Mouse (Mus musculus): ENCODE measurements around the gene Phactr2.
A peak's percentile ranks its signal among the peaks of the same experiment; 100 is the strongest.

Phactr2 gene

DNA sequence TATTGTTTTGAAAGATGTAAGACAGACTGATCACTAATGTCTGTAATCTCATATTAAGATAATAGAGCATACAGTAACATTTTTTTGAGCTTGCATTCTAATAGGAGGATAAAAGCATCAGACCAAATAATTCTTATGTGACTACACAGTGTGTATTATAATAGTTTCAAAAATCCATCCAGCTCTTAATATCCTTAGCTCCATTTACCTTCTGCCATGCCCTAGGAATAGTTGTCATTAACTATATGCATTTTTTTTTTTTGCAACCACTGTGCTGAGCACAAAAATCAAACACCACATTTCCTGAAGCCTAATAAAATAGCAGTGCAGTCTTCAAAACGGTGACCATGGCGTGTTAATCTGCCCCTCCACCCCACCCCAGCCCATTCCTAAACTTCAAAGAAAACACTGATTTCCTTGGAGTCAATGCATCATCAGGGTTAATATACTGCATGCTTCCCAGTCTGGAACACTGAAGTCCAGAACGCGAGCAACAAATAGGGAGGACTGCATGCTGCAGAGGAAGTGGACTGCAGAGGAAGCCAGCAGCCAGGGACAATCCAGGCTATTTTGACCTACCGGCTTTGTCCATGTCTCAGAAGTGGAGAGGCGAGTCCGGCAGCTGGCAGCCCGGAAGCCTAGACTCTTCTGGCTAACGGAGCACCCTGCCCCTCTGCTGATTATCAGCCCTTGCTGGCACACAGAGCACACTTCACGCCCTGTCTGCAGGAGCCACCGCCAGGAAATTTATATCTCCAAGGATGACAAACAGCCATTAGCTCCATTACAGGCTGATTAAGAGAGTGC, 85.9 kb downstream of the Phactr2 start:
- DNase-seq: no peak

DNA sequence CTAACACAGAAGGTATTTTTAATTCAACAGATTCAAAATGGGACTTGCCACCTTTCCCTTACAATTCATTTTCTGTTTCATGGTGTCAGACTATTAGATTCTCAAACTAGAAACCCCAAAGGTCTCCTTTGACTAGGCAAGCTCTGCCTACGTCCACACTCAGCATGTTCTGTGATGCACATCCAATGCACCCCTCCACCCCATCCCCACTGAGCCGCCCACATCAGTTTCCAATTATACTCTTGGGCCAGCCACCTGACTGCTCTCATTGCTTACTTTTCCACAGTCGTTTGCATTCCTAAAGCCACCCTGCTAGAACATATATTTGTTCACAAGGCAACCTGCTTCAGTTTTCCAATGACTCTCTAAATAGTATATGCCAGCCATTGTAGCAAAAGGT, 89.3 kb downstream of the Phactr2 start:
- DNase-seq: no peak

DNA sequence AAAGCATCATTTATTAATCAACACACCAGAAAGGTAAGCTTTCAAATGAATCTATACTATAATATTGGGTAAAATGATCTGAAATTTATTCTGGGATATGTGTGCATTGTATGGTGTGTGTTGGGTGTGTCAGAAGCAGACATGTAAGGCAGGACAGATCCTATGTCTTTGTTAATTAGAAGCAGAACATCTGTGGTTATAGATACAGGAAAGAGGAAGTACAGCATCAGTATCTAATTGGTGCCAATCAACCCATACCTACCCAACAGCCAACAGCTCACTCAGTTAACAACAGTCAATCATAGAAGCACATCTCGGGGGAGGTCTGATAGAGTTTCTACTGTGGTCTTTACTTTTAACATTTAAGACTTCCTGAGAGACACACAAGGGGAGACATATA, 96.3 kb downstream of the Phactr2 start:
- DNase-seq: no peak

DNA sequence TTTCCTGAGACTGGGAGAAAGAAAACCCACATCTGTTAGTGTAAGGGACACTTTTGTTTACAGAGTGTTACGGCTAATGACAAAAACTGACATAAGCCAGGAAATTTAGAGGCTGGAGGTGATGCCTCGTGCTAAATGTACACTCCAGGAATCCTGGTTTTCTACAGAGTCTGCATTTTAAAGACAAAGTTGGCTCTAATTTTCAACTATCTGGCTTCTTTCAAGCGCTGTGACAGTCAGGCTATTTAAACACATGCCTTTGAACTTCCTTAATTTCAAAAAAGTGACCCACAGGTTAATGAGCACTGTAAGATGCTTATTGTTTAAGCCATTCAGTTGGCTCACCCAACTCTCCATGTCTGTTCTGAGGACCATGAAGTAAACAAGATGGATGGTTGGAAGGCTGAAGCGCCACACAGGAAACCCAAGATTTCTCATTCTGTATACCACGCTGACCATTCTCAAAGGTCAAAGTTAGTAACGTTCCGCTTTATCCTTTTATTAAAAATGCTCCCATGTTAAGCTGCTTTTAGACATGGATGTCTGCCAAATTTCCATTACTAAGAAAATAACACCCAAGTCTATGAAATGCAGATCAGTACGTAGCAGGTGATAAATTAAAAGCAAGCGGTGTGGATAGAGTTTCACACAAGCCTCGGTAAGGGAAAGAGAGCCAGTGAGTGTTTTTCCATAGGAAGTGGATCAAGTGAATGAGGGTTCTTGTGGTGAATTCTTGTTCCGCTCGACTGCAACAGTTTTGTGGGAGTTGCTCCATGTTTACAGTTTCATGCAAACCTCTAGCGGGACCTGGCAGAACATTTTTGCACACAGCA, 97.6 kb downstream of the Phactr2 start:
- DNase-seq: peak; percentile 10

DNA sequence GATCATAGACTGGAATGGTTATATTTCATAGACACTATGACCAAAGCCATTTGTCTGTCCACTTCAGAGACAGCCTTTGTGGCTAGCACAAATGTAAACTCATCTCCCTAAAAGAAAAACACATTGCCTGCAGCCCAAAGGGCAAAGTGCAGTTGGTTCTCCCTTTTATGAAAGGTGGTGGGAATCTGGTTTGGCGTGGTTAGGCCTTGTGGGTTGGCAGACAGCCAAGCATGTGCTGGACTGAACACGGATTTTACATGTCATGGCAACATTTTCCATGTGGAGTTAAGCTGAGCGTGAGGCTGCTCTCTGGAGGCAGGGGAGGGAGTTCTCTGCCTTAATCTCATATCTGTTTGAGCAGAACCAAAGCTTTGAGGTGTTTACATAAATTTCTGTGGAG, 98.4 kb downstream of the Phactr2 start:
- peak; percentile 24 for DNase-seq

DNA sequence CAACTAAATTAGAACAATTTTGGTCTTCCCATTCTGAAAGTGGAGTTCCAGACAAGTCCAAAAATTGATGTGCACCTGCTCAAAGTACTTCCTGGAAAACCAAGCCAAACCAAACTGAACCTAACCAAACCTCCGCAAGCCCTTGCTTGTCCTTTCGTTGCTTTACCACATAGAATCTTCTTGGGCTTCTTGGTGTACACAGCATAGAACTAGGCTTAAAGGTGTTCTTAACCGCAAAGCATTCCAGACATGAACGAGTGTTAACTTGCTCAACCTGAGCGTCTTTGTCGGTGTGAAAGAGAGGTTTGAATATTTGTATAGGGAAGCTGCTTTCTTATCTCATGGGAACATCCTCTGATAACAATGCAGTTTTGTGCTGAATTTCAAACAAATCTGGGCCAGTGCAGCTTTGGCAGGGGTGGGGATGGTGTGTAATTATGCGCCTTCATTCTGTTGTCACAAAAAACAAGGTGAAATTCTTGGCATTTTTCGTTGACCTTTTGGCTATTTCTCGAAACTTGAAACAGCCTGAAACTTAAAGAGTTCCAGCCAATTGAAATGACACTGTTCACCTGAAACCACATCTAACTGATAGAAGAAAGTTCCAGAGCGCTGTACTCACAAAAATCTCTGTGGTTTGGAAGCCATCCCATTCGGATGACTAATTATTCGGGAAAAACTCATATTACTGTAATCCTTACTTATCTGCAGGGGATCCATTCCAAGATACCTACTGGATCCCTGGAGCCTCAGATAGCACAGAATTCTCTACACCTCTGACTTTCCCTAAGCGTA, 104.4 kb downstream of the Phactr2 start:
- no peak for DNase-seq

DNA sequence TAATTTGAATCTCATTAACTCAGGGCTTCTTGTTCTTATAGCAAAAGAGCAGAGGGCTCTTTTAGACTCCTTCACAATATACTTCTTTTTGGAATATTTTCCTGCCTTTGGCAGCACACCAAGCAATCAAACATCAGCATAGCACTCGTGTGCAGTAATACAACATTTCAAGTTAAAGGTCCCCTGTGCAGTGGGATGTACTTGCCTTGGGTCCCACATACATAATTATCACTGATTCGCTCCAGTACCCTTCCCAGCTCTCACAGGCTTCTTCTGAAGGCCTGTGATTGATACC, 110.0 kb downstream of the Phactr2 start:
- DNase-seq: no peak

DNA sequence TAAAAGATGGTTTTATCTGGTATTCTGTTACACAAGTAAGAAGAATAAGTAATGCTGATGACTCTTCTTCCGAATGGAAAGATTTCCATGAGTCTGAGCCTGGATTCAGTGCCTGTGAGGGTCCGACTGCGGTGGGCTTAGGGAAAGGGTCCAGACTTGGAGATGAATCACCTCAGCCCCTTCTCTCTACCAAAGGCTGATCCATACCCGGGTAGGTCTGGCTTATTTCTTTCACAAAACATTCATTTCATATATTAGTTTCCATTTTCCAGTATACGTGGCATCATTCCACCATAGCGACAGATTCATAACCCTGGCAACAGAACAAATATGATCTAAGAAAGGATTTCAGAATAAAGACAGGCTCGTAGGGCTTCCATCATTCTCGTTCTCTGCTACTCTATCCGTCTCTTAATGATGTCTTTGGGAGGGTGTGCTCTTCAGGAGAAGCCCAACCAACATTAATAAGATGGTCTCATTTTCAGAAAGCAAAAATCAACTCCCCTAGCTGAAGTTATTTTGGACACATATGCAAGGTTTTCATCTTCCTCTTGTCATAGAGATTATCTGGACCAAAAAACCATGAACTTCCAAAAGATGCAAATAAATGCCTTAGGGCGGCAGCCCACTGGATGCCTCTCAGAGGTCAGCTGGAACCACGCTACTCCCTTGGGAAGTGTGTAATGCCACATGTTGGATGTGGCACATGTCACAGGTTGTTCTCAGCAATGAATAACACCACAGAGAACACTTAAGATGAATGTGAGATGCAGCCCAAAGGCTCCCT, 110.5 kb downstream of the Phactr2 start:
- no peak for DNase-seq

DNA sequence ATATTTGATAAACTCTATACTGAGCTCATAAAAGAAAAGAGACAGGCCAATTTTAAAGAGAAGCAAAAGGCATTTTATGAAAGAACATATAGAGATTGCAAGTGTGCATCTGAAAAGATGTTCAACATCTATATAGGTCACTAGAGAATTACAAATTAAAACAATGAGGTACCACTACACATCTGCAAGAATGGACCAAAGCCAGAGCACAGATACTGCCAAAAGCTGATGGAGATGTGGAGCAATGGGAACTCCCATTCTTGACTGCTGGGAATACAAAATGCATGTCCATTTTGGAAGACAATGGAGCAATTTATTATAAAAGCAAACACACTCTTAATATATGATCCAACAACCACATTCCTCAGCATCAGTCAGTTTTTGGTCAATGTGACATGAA, 113.3 kb downstream of the Phactr2 start:
- DNase-seq: no peak

DNA sequence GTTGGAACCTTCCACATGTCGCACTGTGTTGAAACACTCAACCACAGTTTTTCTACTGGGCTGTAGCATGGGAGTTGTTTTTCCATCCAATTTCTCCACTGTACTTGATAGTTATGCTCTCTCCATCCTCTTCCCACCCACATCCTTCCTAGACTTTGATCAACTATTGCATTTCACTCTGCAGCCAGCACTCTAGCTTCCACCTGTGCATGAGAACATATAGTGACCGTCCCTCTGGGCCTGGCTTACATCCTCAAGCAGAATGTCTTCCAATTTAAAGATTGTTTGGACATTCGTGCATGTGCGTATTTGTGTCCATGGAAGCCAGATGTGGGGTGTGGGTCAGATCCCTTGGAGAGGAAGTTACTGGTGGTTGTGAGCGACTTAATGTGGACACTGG, 114.4 kb downstream of the Phactr2 start:
- DNase-seq: no peak

DNA sequence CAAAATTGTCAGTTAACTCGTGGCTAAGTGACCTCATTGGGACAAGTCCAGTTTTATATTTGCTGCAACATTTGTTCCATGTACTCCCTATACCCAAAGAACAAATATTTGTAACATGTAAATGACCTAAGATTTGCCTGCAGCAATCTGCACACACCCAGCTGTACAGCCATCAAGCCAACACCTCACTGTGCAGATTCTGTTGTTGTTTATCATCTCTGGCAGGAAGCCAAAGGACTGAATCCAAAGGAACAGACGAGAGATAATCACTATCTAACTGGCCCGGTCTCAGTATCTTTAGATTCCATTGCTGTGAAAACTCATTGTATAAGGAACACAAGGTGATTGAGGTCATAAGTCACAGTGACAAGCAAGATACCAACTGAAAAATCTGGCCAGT, 115.5 kb downstream of the Phactr2 start:
- DNase-seq: no peak

DNA sequence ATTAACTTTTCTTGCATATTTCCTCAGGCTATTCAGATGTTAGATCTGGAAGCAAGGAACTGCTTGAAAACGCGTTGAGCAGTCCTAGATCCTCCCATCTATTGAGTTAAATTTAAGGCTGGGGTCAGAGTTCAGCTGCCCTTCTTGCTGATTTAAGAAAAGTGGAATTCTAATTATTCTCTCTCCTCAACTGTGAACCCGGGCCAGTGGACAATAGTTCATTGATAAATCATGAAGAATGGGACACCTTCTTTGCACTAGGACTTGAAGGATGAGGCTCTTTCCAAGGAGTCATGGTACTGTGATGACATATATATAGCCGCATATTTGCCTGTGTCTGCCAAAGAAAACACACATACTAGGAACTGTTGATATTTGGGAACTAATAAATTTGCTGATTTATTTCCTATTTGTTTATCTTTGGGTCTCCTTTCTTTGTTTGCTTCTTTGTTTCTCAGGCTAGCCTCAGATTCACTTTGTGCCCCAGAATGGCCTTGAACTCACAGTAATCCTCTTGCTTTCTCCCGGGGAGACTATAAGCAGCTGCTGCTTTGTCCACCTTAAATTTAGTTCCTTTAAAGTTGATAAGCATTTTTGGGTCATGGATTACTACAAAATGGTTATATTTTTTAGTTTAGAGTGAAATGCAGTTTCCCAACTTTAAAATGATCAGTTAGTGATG, 127.5 kb downstream of the Phactr2 start:
- DNase-seq: no peak

DNA sequence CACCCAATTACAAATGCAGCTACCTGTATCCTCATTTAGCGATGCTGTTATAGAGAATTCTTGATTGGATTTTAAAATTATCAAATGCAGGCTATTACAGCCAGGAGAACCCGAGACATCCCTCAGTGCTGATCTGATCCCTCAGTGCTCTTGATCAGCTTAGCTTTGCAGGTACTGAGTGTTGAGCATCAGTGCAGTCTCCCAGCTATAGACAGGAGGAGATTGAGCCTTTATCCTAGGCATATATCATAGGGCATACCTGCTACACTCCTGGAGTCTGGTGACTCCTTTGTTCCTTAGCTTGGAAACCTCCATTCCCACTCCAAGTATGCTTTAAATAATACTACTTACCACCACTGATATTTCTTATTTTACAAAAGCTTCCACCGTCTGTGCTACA, 133.6 kb downstream of the Phactr2 start:
- no peak for DNase-seq

DNA sequence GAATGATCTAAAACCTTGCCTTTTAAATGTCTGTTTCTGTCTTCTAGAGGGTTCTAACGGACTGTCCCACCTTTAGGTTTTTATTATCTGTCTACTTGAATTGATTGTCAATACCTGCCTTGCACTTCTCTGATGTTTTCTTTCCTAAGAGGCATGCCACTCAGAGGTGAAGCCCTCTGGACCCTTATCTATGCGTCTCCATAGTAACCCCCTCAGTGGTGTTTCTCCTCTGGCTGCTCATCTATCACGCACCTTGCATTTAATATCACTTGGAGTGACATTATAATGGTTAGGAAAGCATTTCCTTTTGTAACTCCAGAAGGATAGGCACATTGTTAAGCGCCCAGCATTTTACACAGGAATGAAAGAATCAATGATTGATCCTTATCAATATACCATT, 137.2 kb downstream of the Phactr2 start:
- DNase-seq: no peak

DNA sequence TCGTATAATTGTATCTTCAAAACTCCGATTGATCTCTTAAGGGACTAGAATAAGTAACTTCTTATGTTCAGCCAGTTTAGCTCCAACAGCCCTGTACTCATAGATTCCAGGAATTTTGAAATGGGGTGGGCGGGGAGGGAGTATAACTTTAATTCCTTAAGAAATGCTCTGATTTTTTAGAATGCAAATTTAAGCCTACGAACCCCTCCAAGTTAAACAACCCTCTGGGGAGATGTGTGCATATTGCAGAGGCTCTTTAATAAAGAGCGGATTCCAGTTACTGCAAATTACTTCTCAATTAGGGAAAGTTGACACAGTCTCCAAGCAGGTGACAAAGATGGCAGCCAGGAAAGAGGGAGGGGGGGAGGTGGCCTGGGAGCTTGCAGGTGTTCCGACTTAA, 138.4 kb downstream of the Phactr2 start:
- DNase-seq: no peak

DNA sequence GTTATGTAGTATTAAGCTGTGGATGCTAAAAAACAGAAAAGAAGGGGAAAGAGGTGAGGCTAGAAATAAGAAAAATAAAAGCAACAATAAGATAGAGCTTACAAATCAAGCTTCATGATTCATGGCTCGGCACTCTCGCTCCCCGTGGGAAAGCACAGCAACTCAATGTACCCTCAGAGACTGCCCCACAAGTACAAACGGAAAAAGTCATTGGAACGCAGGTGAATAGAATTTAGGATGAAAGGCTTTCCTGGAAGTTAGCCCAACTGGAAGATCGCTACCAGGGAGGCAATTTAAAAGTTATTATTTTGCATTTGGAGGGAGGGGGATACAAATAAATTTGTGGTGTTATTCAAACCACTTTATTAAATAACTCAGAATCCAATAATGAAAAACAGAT, 138.9 kb downstream of the Phactr2 start:
- no peak for DNase-seq

DNA sequence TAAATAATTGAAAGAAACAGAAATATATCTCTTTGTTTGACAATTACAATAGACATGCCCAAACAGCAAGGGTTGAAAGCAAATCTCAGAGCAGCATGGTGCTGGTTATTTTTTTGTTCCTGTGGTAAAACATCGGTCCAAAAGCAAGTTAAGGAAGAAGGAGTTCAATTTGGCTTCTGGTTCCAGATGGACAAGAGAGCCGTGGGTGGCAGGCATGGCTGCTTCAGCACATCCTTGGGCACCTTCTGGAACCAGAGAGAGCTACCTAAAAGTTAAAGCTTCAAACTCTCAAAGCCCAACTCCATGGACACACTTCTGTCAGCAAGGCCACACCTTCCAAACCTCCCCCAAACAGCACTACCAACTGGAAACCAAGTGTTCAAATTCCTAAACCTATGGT, 140.4 kb downstream of the Phactr2 start:
- no peak for DNase-seq

DNA sequence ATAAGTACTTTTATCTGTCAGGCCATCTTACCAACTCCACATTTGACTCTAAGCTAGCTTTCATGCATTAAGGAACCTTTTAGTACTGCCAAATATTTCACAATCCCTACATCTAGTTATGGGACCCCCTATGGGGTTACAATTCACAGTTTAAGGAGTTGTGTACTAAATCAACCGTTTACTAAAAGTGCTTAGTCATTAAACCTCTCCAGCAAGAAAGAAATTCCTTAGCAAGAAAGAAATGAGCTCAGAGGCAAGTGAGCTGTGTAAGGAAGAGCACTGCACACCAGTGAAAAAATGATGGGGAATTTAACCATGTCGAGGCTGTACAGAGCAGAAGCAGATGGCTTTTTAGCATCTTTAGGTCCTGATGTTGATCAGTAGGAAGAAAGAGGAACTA, 141.2 kb downstream of the Phactr2 start:
- no peak for DNase-seq

DNA sequence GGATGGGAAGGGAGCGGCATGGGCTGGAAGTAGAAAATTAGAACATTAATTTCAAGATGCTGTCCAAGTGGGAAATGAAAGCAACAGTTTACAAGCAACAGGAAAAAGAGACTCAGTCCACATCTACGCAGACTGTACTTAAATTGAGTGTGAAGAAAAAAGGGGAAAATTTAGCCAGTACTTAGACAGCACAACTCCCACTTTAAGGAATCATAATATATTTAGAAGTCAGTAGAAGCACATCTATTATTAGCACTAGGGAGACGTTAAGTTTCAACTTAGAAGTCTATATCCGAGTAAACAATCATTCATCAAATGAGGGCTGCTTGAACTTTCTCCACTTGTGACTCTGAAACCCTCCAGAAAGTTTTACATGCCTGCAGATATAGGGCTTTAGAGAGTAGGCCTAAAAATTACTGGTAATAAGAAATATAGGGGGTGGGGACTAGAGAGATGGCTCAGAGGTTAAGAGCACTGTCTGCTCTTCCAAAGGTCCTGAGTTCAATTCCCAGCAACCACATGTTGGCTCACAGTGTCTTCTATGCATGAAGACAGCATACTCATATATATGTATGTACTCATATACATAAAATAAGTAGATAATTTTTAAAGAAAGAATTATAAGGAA, 142.7 kb downstream of the Phactr2 start:
- DNase-seq: no peak

DNA sequence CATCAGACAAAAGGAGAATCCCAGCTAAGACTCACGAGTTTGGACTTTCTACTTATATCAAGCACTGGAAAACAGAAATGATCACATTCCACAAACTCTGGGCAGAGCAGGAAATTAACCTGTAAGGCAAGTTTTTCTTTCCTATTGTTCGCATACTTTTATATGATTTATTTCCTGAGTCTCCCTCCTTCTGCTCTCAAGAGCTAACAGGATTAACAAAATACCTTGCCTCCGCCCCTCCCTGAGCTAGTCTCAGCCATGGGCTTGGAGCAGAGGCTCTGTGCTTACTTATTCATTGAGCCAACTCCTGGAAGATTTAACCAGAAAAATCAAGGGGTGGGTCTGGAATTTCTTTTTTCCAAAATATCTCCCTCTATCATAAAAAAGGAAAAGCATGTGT, 145.6 kb downstream of the Phactr2 start:
- no peak for DNase-seq

DNA sequence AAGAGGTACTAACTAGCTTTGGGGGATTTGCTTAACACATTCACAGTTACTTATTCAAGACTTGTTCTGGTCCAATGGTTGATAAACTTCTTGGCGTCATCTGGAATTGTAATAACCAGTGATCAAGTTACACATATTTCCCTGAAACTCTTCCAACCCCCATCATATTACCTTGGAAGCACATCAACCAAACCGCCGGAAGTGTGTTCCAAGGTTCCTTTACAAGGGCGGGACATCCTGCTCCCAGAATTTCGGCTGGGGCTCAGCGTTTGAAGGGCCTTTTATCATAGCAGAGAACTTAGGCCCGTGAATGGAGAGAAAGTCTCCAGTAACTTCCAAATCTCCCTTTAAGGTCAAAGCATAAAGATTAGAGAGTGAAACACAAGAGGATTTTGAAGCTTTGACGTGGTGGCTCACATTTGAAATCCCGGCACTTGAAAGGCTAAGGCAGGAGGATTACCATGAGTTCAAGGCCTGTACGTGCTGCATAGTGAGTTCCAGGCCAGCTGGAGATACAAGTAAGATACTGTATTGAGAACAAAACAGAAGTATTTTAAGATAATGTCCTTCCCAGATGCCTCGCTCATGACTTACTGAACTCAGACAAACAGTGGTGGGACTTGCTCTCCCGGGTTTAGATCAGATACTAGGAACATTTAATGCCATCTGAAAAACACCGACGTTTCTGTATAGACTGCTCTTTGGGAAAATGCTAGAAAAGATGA, 147.9 kb downstream of the Phactr2 start:
- DNase-seq: no peak

Data from kidney, adult 11 months (tissue).